ENCODE assay signal across 27 mouse cellular contexts in the genomic region with DNA sequence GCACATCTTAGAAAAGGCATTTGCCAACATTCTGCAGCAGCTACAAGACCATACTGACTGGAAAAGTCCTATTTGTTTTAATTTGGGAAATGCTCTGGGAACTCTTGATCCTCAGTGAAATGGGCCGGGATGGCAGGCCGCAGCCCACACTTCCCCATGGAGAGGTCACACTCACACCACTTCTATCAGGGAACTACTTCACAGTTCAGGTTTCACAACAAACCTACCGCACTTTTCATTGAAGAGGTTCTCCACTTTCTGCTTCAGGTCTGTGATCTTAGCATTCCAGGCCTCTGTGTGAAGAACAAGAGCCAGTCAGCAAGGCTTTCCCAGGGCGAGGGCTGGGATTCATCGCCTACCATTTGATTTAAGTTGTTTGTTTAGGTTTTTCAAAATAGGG. TPM values are rescaled to one million over a fixed set of nuclear protein-coding genes. Genes with fewer than 3 reads are reported as not detected.
DNase-seq lines count a peak whose midpoint lies in the region.
"Had no signal": no experiment of that assay in that cellular context is flagged by ENCODE, and none has a peak within 500 bp of the region (broad histone marks: within the 10 kb centered on the region; RNA-seq: fewer than 3 reads in every experiment).

No protein-coding gene starts in this region.

- H3K27me3 ChIP-seq in midbrain, embryonic 10.5 days (ENCODE audit: low read depth, poor library complexity, severe bottlenecking), result no peaks in the 10 kb centered on the region
- H3K27me3 ChIP-seq: CH12.LX; embryonic facial prominence, embryonic 12.5 days; embryonic facial prominence, embryonic 15.5 days; heart, embryonic 12.5 days; heart, embryonic 15.5 days; Patski had no signal

- no peak overlapping the region for H3K4me3 ChIP-seq in midbrain, embryonic 10.5 days
- H3K4me3 ChIP-seq: embryonic facial prominence, embryonic 12.5 days; embryonic facial prominence, embryonic 15.5 days; gastrocnemius, adult 2 months; heart, embryonic 12.5 days; heart, embryonic 15.5 days had no signal

- DNase-seq in lung, adult 18-20 months, result peak; percentile 63 to 80
- DNase-seq in lung, postnatal 14 days, result no peak
- DNase-seq in lung, postnatal 10 days, result peak; percentile 57
- DNase-seq in lung, postnatal 4 days, result peak; percentile 40 to 66
- DNase-seq in spleen, adult 12 weeks (ENCODE audit: low spot score), result no peak
- no peak for DNase-seq in midbrain, embryonic 10.5 days (ENCODE audit: low spot score)
- DNase-seq: adrenal gland, postnatal 10 days; adrenal gland, postnatal 36 days; B cell, adult 2 months; cerebellum, adult 18-20 months; cerebellum, adult 9-10 months; cerebellum, postnatal 25 days; forebrain, postnatal 0 days; gastrocnemius, adult 2 months; gastrocnemius, postnatal 14 days; heart, adult 18-20 months; heart, postnatal 10 days; heart, postnatal 4 days had no signal

- 95% methylated on average over 5 of the region's 5 CpGs for WGBS in midbrain, embryonic 10.5 days

- peaks cover 100% of the 10 kb centered on the region for H3K36me3 ChIP-seq in midbrain, embryonic 10.5 days

- no peak overlapping the region for H3K27ac ChIP-seq in midbrain, embryonic 10.5 days (replicated peaks)
- H3K27ac ChIP-seq: embryonic facial prominence, embryonic 12.5 days; embryonic facial prominence, embryonic 15.5 days; gastrocnemius, adult 2 months; heart, embryonic 15.5 days; hindbrain, embryonic 14.5 days; hindbrain, postnatal 0 days had no signal

- H3K9me3 ChIP-seq in midbrain, embryonic 10.5 days (replicated peaks), result no peaks in the 10 kb centered on the region
- H3K9me3 ChIP-seq: embryonic facial prominence, embryonic 12.5 days; embryonic facial prominence, embryonic 15.5 days; G1E; heart, embryonic 12.5 days; heart, embryonic 15.5 days had no signal

- no peaks in the 10 kb centered on the region for H3K4me1 ChIP-seq in midbrain, embryonic 10.5 days
- H3K4me1 ChIP-seq: embryonic facial prominence, embryonic 12.5 days; embryonic facial prominence, embryonic 15.5 days; heart, embryonic 12.5 days; heart, embryonic 15.5 days had no signal

RNA-seq across cellular contexts. Expression of a gene that starts 15.5 kb away (rescaled TPM):
- polyA plus RNA-seq in midbrain, embryonic 10.5 days (2016; fragmentation: Nextera tagmentation; extraction: Ambion mirVana), result 2.6 and 2.7 TPM in 2 replicates

Comparison
In these comparisons a context has a peak if more than half of its experiments do, and no peak if none do; other contexts are left out.
1. DNase-seq: peak in lung, adult 18-20 months (2 of 2), lung, postnatal 10 days (single experiment) and lung, postnatal 4 days (2 of 2); none in lung, postnatal 14 days (single experiment), spleen, adult 12 weeks (single experiment) and midbrain, embryonic 10.5 days (single experiment).